Mouse (Mus musculus): ENCODE data around the gene Panx1. TPM values are rescaled to one million over a fixed set of nuclear protein-coding genes. Genes with fewer than 3 reads are reported as not detected.

Panx1 gene
- polyA plus RNA-seq (2014; fragmentation: Nextera tagmentation; extraction: Ambion mirVana) = 48.8 and 52.6 TPM in 2 replicates

DNA sequence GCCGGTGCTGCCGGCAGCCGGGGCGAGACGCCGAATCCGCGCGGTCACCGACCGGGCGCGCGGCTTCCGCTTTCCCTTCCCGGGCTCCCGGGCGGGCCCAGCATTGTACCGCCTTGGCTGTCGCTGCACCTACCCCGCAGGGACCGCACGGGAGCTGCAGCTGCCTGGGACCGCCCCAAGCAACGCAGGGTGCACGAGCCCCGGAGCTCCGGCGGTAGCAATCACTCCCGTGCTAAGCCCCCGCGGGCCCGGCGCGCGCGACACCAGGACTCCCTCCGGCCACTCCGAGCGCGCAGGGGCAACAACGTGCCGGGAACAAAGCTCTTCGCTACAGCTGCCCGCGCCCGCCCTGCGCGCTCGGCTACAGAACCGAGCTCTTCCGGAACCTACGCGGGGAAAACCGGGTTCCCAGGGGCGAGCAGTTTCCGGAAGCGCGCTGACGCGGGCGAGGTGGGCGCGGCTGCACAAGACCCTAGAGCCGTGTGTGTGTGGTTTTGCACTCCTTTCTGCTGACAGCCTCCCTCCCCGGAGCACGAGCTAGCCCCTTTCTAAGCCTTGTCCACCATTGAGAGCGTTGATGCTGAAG is at the start of gene Panx1:
Gene Panx1 (minus strand): TSS at position 395 of the 586 bp plus-strand sequence.
- TF ChIP-seq CTCF (IDR thresholded peaks at IDR 0.05; ENCODE audit: low read depth) = no peak
- peak; percentile 90 for DNase-seq
- whole genome bisulfite sequencing = under 1% methylated on average over 68 of the region's 68 CpGs
- H3K4me2 ChIP-seq = peak within 1 kb of the TSS; percentile 77
- peak; percentile 86 for ATAC-seq (ENCODE audit: insufficient read depth)
- H3K4me1 ChIP-seq (ENCODE audit: insufficient read depth) = peaks cover 5% of the 10 kb centered on the region; the same call in 1 of the 2 replicates
- H3K4me3 ChIP-seq (ENCODE audit: low read depth, low read length) = peak within 1 kb of the TSS; percentile 80
- no peaks in the 10 kb centered on the region for H3K9me3 ChIP-seq (ENCODE audit: low read depth, low read length)
- peak within 1 kb of the TSS; percentile 82 for H3K9ac ChIP-seq
- no peaks in the 10 kb centered on the region for H3K36me3 ChIP-seq (ENCODE audit: insufficient read depth)
- peak within 1 kb of the TSS; percentile 92 for H3K27ac ChIP-seq (ENCODE audit: low read depth)
- no peaks in the 10 kb centered on the region for H3K27me3 ChIP-seq (ENCODE audit: insufficient read depth, low read length)

DNA sequence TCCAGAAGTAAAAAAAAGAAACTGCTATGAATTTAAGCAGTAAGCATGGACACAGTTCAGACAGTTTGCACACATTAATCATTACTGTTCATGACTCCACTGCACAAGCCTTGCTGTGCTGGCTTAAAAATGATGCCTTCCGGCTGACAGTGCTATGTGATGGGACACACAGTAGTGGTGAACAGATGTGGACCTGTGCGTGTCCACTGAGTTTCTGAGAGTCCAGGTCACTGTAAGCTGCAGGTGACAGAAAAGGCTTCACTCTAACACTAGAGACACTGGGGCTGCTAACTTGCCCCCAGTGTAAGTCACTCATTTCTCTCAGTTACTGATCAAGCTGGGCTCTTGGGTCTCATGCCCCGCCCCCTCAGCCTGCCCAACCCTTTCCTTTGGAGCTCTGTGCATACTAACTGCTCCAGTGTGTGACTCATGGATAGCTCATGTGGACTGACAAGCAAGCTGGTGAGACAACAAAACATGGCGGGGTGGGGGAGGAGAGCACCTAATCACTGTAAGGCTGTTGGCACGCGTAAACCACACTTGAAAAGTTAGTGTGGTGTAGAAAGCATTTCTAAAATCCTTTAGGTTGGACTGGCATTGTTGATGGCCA is 23.5 kb upstream of the Panx1 start:
- H3K9me3 ChIP-seq (ENCODE audit: low read depth, low read length) = no peaks in the 10 kb centered on the region
- H3K36me3 ChIP-seq (ENCODE audit: insufficient read depth) = no peaks in the 10 kb centered on the region
- WGBS = 52% methylated on average over 6 of the region's 6 CpGs
- H3K4me1 ChIP-seq (ENCODE audit: insufficient read depth) = no peaks in the 10 kb centered on the region
- no peak overlapping the region for H3K4me3 ChIP-seq (ENCODE audit: low read depth, low read length)
- peak; percentile 93 for ATAC-seq (ENCODE audit: insufficient read depth)
- no peak for TF ChIP-seq CTCF (IDR thresholded peaks at IDR 0.05; ENCODE audit: low read depth)
- H3K9ac ChIP-seq = no peak overlapping the region
- H3K27me3 ChIP-seq (ENCODE audit: insufficient read depth, low read length) = no peaks in the 10 kb centered on the region
- DNase-seq = no peak
- no peak overlapping the region for H3K4me2 ChIP-seq
- no peak overlapping the region for H3K27ac ChIP-seq (ENCODE audit: low read depth)

DNA sequence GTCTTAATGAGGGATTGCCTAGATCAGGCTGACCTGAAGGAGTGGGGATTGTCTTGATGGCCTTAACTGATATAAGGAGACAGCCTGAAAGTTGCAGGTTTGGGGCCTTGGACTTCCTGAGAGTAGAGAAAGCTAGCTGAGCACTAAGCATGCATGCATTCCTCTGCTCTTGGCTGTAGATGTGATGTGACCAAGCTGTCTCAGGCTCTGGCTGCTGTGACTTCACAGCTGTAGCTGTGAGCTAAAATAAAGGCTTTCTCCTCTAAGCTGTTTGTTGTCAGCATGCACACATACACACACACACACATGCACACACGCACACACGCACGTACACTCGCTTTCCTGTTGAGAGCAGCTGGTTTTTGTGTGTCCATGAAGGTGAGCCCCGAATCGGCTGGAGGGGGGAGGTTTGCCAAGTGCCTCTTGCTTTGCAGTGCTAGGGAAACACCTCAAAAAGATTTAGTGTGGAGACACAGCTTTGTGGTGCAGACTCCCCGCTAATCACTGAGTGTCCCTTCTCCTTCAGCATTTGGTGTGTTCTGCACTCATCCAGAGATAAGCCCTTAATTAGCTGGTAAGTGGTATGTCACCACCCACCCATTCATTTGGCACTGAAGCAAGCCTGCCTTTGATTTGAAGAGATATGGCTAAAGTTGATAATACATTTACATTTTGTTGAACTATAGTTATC is 22.9 kb upstream of the Panx1 start:
- Histone ChIP-seq H3K9me3 (ENCODE audit: low read depth, low read length) (no peaks in the 10 kb centered on the region), H3K4me2 (no peak overlapping the region), H3K4me1 (ENCODE audit: insufficient read depth) (no peaks in the 10 kb centered on the region), H3K27me3 (ENCODE audit: insufficient read depth, low read length) (no peaks in the 10 kb centered on the region), H3K4me3 (ENCODE audit: low read depth, low read length) (no peak overlapping the region), H3K27ac (ENCODE audit: low read depth) (no peak overlapping the region), H3K36me3 (ENCODE audit: insufficient read depth) (no peaks in the 10 kb centered on the region), H3K9ac (no peak overlapping the region)
- peak; percentile 70 for DNase-seq
- TF ChIP-seq CTCF (IDR thresholded peaks at IDR 0.05; ENCODE audit: low read depth) = no peak
- ATAC-seq (ENCODE audit: insufficient read depth) = peak; percentile 66
- WGBS = 48% methylated on average over 7 of the region's 7 CpGs

DNA sequence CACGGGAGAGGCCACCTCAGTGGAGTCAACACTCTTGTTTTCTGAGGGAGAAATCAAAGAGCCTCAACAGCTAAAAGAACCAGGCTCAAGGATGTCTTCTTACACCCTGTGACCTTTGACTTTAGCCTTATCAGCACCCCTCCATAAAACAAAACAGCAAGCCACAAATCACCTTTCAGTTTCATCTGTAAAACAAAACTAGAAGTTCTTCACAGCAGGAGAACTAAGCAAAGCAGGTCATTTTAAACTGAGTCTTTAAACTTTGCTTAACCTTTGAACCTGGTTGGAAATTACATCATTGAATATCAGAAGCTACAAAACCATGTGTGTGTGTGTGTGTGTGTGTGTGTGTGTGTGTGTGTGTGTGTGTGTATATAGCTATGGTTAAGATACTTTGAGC is 18.9 kb upstream of the Panx1 start:
- DNase-seq (no peak), ATAC-seq (ENCODE audit: insufficient read depth) (no peak)
- TF ChIP-seq CTCF (IDR thresholded peaks at IDR 0.05; ENCODE audit: low read depth) = no peak
- Histone ChIP-seq H3K36me3 (ENCODE audit: insufficient read depth) (no peaks in the 10 kb centered on the region), H3K4me2 (no peak overlapping the region), H3K9ac (no peak overlapping the region), H3K27ac (ENCODE audit: low read depth) (no peak overlapping the region), H3K4me1 (ENCODE audit: insufficient read depth) (no peaks in the 10 kb centered on the region), H3K4me3 (ENCODE audit: low read depth, low read length) (no peak overlapping the region), H3K9me3 (ENCODE audit: low read depth, low read length) (no peaks in the 10 kb centered on the region), H3K27me3 (ENCODE audit: insufficient read depth, low read length) (no peaks in the 10 kb centered on the region)
- 6% methylated on average over 1 of the region's 1 CpGs for WGBS

DNA sequence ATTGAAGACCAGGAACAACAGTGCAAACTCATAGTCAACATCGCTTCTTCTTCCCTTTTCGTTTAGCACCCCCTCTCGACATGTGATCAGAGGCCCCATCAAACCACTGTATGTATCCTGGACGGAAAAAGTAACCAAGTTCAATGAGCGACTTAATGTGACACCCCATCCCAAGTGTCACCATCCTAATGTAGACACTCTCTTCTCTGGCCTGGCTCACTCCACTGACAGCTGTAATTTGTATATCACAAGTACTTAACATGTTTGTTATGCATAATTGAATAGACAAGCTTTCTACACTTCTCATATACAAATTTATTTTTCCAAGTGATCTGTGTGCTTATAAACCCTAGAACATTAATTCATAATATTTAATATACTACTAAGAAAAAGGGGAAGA is 15.6 kb upstream of the Panx1 start:
- H3K4me2 ChIP-seq = no peak overlapping the region
- ATAC-seq (ENCODE audit: insufficient read depth) = peak; percentile 86; the same call in 1 of the 2 replicates

DNA sequence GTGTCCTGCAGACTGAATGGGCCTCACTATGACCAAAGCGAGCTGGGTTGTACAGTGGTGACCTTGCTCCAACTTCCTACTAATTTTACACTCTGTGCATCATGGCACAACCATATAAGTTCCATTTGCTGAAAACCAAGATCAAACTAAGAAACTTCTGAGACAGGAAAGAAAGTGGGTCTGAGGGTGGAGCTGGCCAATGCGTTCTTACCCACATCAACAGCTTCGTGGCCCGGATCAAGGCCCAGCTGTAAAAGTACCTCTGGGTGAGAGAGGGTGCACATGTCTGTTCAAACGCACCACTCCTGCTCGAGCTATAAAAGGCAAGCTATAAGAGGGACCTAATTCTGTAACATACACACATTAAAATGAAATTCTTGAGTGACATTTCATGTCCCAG is 14.7 kb upstream of the Panx1 start:
- Histone ChIP-seq H3K9ac (no peak overlapping the region), H3K4me3 (ENCODE audit: low read depth, low read length) (no peak overlapping the region), H3K27ac (ENCODE audit: low read depth) (no peak overlapping the region), H3K4me1 (ENCODE audit: insufficient read depth) (no peaks in the 10 kb centered on the region), H3K36me3 (ENCODE audit: insufficient read depth) (no peaks in the 10 kb centered on the region), H3K4me2 (no peak overlapping the region), H3K27me3 (ENCODE audit: insufficient read depth, low read length) (no peaks in the 10 kb centered on the region), H3K9me3 (ENCODE audit: low read depth, low read length) (no peaks in the 10 kb centered on the region)
- no peak for DNase-seq
- TF ChIP-seq CTCF (IDR thresholded peaks at IDR 0.05; ENCODE audit: low read depth) = no peak
- WGBS = 84% methylated on average over 6 of the region's 6 CpGs
- ATAC-seq (ENCODE audit: insufficient read depth) = no peak

More for the DNA sequence above, 15.6 kb upstream of the Panx1 start:
- peak; percentile 75 for DNase-seq
- no peaks in the 10 kb centered on the region for H3K36me3 ChIP-seq (ENCODE audit: insufficient read depth)
- no peaks in the 10 kb centered on the region for H3K9me3 ChIP-seq (ENCODE audit: low read depth, low read length)
- no peak for TF ChIP-seq CTCF (IDR thresholded peaks at IDR 0.05; ENCODE audit: low read depth)
- H3K9ac ChIP-seq = no peak overlapping the region
- no peaks in the 10 kb centered on the region for H3K27me3 ChIP-seq (ENCODE audit: insufficient read depth, low read length)
- H3K4me3 ChIP-seq (ENCODE audit: low read depth, low read length) = no peak overlapping the region
- no peak overlapping the region for H3K27ac ChIP-seq (ENCODE audit: low read depth)
- H3K4me1 ChIP-seq (ENCODE audit: insufficient read depth) = no peaks in the 10 kb centered on the region
- WGBS = 54% methylated on average over 5 of the region's 5 CpGs

DNA sequence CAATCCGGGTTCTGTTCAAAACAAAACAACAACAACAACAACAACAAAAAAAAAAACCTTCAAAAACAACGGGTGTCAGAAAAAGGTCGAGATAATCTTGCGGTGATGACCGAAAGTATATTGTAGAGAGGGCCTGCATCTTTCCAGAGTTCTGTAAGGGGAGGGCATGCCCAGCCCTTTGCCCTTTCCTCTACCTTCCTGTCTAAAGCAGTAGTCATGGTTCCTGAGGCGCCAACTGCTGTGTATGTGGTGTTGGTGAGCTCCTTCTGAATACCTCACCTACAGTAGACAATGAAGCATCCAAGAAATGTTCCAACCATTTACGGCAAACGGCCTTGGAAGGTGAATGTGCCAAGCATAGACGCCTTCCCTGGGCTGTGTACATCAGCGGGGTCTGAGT is 462 bp upstream of the Panx1 start:
- 37% methylated on average over 10 of the region's 10 CpGs for WGBS
- Histone ChIP-seq H3K4me1 (ENCODE audit: insufficient read depth) (peaks cover 5% of the 10 kb centered on the region; the same call in 1 of the 2 replicates), H3K27me3 (ENCODE audit: insufficient read depth, low read length) (no peaks in the 10 kb centered on the region), H3K9ac (peak overlapping the region; percentile 82), H3K36me3 (ENCODE audit: insufficient read depth) (no peaks in the 10 kb centered on the region), H3K4me3 (ENCODE audit: low read depth, low read length) (peak overlapping the region; percentile 80), H3K27ac (ENCODE audit: low read depth) (peak overlapping the region; percentile 92; the same call in 1 of the 2 replicates), H3K9me3 (ENCODE audit: low read depth, low read length) (no peaks in the 10 kb centered on the region), H3K4me2 (peak overlapping the region; percentile 77)
- DNase-seq = no peak
- no peak for ATAC-seq (ENCODE audit: insufficient read depth)
- TF ChIP-seq CTCF (IDR thresholded peaks at IDR 0.05; ENCODE audit: low read depth) = no peak
